Mouse (Mus musculus): ENCODE results near the gene Ganc. TPM values are rescaled to one million over a fixed set of nuclear protein-coding genes. Genes with fewer than 3 reads are reported as not detected.

The Ganc gene
- polyA plus RNA-seq, 1 experiment: 10.5 TPM

- no peak overlapping the region for H3K27ac ChIP-seq (ENCODE audit: insufficient read depth, low read depth, low read length)
- peaks cover 48% of the 10 kb centered on the region for H3K36me3 ChIP-seq (ENCODE audit: control insufficient read depth, insufficient read depth, low read length)
- no peak overlapping the region for H3K4me3 ChIP-seq (ENCODE audit: low read depth, low read length)
- no peaks in the 10 kb centered on the region for H3K27me3 ChIP-seq (ENCODE audit: control insufficient read depth, insufficient read depth, low read length)
- TF ChIP-seq CTCF (IDR thresholded peaks at IDR 0.05; ENCODE audit: extremely low read depth, insufficient read length, insufficient replicate concordance, low read depth, low read length) (no peak), POLR2A (IDR thresholded peaks at IDR 0.05; ENCODE audit: low read depth, low read length) (no peak)
- no peaks in the 10 kb centered on the region for H3K4me1 ChIP-seq (ENCODE audit: control insufficient read depth, insufficient read depth, insufficient read length, low read length)
- WGBS: 75% methylated on average over 3 of the region's 3 CpGs
Measured at GRCm38 (mm10) chr2:120389376-120389775, 14.3 kb upstream of the Ganc start.

- H3K4me3 ChIP-seq (ENCODE audit: low read depth, low read length): no peak overlapping the region
- no peaks in the 10 kb centered on the region for H3K4me1 ChIP-seq (ENCODE audit: control insufficient read depth, insufficient read depth, insufficient read length, low read length)
- peaks cover 49% of the 10 kb centered on the region for H3K36me3 ChIP-seq (ENCODE audit: control insufficient read depth, insufficient read depth, low read length)
- 84% methylated on average over 1 of the region's 1 CpGs for WGBS
- H3K27ac ChIP-seq (ENCODE audit: insufficient read depth, low read depth, low read length): no peak overlapping the region
- TF ChIP-seq CTCF (IDR thresholded peaks at IDR 0.05; ENCODE audit: extremely low read depth, insufficient read length, insufficient replicate concordance, low read depth, low read length) (no peak), POLR2A (IDR thresholded peaks at IDR 0.05; ENCODE audit: low read depth, low read length) (no peak)
- no peaks in the 10 kb centered on the region for H3K27me3 ChIP-seq (ENCODE audit: control insufficient read depth, insufficient read depth, low read length)
Measured at GRCm38 (mm10) chr2:120390934-120391333, 12.8 kb upstream of the Ganc start.

GRCm38 (mm10) chr2:120392406-120392805 is 11.3 kb upstream of the Ganc start:
- Histone ChIP-seq H3K4me3 (ENCODE audit: low read depth, low read length) (no peak overlapping the region), H3K4me1 (ENCODE audit: control insufficient read depth, insufficient read depth, insufficient read length, low read length) (no peaks in the 10 kb centered on the region), H3K27me3 (ENCODE audit: control insufficient read depth, insufficient read depth, low read length) (no peaks in the 10 kb centered on the region), H3K27ac (ENCODE audit: insufficient read depth, low read depth, low read length) (no peak overlapping the region), H3K36me3 (ENCODE audit: control insufficient read depth, insufficient read depth, low read length) (peaks cover 57% of the 10 kb centered on the region)
- TF ChIP-seq POLR2A (IDR thresholded peaks at IDR 0.05; ENCODE audit: low read depth, low read length) (no peak), CTCF (IDR thresholded peaks at IDR 0.05; ENCODE audit: extremely low read depth, insufficient read length, insufficient replicate concordance, low read depth, low read length) (no peak)

GRCm38 (mm10) chr2:120397951-120398350 is 5.7 kb upstream of the Ganc start:
- H3K4me1 ChIP-seq (ENCODE audit: control insufficient read depth, insufficient read depth, insufficient read length, low read length): peaks cover 6% of the 10 kb centered on the region; the same call in 1 of the 2 replicates
- 91% methylated on average over 1 of the region's 1 CpGs for WGBS
- TF ChIP-seq POLR2A (IDR thresholded peaks at IDR 0.05; ENCODE audit: low read depth, low read length) (no peak), CTCF (IDR thresholded peaks at IDR 0.05; ENCODE audit: extremely low read depth, insufficient read length, insufficient replicate concordance, low read depth, low read length) (no peak)
- no peak overlapping the region for H3K27ac ChIP-seq (ENCODE audit: insufficient read depth, low read depth, low read length)
- no peaks in the 10 kb centered on the region for H3K27me3 ChIP-seq (ENCODE audit: control insufficient read depth, insufficient read depth, low read length)
- no peak overlapping the region for H3K4me3 ChIP-seq (ENCODE audit: low read depth, low read length)
- H3K36me3 ChIP-seq (ENCODE audit: control insufficient read depth, insufficient read depth, low read length): peaks cover 34% of the 10 kb centered on the region

- Histone ChIP-seq H3K4me3 (ENCODE audit: low read depth, low read length) (no peak overlapping the region), H3K27me3 (ENCODE audit: control insufficient read depth, insufficient read depth, low read length) (no peaks in the 10 kb centered on the region), H3K27ac (ENCODE audit: insufficient read depth, low read depth, low read length) (no peak overlapping the region), H3K36me3 (ENCODE audit: control insufficient read depth, insufficient read depth, low read length) (peaks cover 10% of the 10 kb centered on the region), H3K4me1 (ENCODE audit: control insufficient read depth, insufficient read depth, insufficient read length, low read length) (peaks cover 6% of the 10 kb centered on the region; the same call in 1 of the 2 replicates)
- WGBS: 24% methylated on average over 3 of the region's 3 CpGs
- TF ChIP-seq CTCF (IDR thresholded peaks at IDR 0.05; ENCODE audit: extremely low read depth, insufficient read length, insufficient replicate concordance, low read depth, low read length): no peak
Measured at GRCm38 (mm10) chr2:120402813-120403212, 883 bp upstream of the Ganc start.

- Histone ChIP-seq H3K36me3 (ENCODE audit: control insufficient read depth, insufficient read depth, low read length) (peaks cover 2% of the 10 kb centered on the region; the same call in 1 of the 2 replicates), H3K4me3 (ENCODE audit: low read depth, low read length) (peak within 1 kb of the TSS; percentile 95), H3K4me1 (ENCODE audit: control insufficient read depth, insufficient read depth, insufficient read length, low read length) (peaks cover 6% of the 10 kb centered on the region; the same call in 1 of the 2 replicates), H3K27ac (ENCODE audit: insufficient read depth, low read depth, low read length) (peak within 1 kb of the TSS; percentile 99), H3K27me3 (ENCODE audit: control insufficient read depth, insufficient read depth, low read length) (no peaks in the 10 kb centered on the region)
- under 1% methylated on average over 34 of the region's 34 CpGs for WGBS
- TF ChIP-seq CTCF (IDR thresholded peaks at IDR 0.05; ENCODE audit: extremely low read depth, insufficient read length, insufficient replicate concordance, low read depth, low read length) (no peak), POLR2A (IDR thresholded peaks at IDR 0.05; ENCODE audit: low read depth, low read length) (peak; percentile 63; the same call in 1 of the 2 replicates)
Measured at GRCm38 (mm10) chr2:120403986-120404822, 508 bp downstream of the Ganc start, which contains the start of gene Tmem87a. Gene Tmem87a (minus strand): TSS chr2:120404113.

All from small intestine, adult 2 months (tissue).